Mouse (Mus musculus) MEL (cell line): Measurements from ENCODE around the gene Grk3. TPM values are rescaled to one million over a fixed set of nuclear protein-coding genes. Genes with fewer than 3 reads are reported as not detected.

Experiments used
- DNase-seq: peaks from one replicate; pipeline ENCODE4 v3.0.0; 2011; ENCODE audit warnings: low read depth, low spot score
- H3K27ac ChIP-seq: 2 replicates; pipeline ENCODE4 v1.5.1; 2012; ENCODE audit warnings: low read depth, mild to moderate bottlenecking, control low read depth, low read length, moderate library complexity; ENCODE audit not compliant: control insufficient read depth
- H3K27me3 ChIP-seq, 2 experiments: fragments of 150-350 bp in 1 of 2; sonication (generic) in 1 of 2; 2 replicates each; pipeline ENCODE4 v1.6.1; 2012; ENCODE audit warnings: low read length in 2 of 2, mild to moderate bottlenecking in 2 of 2, improper control_type of control experiment in 1 of 2, moderate library complexity in 1 of 2; ENCODE audit not compliant: insufficient read depth in 2 of 2, control insufficient read depth in 1 of 2
- H3K36me3 ChIP-seq, 2 experiments: 2 replicates each; pipeline ENCODE4 v1.6.1; 2012 to 2014; ENCODE audit warnings: low read length in 2 of 2, improper control_type of control experiment in 1 of 2, inconsistent platforms in 1 of 2, mild to moderate bottlenecking in 1 of 2; ENCODE audit not compliant: insufficient read depth in 2 of 2, control insufficient read depth in 1 of 2
- H3K4me1 ChIP-seq, 2 experiments: fragments of 150-350 bp in 1 of 2; sonication (generic) in 1 of 2; 2 replicates each; pipeline ENCODE4 v1.6.1; 2012; ENCODE audit warnings: low read length in 2 of 2, improper control_type of control experiment in 1 of 2, mild to moderate bottlenecking in 1 of 2; ENCODE audit not compliant: insufficient read depth in 2 of 2, control insufficient read depth in 1 of 2
- H3K4me3 ChIP-seq, 2 experiments: fragments of 150-350 bp in 1 of 2; sonication (generic) in 1 of 2; 2 replicates each; pipeline ENCODE4 v1.5.1; 2012; ENCODE audit warnings: low read depth in 2 of 2, low read length in 2 of 2, mild to moderate bottlenecking in 2 of 2, moderate library complexity in 2 of 2, control low read depth in 1 of 2, improper control_type of control experiment in 1 of 2; ENCODE audit not compliant: control insufficient read depth in 1 of 2, insufficient read depth in 1 of 2
- H3K79me2 ChIP-seq: 2 replicates; pipeline ENCODE4 v1.6.1; 2012; ENCODE audit warnings: mild to moderate bottlenecking, low read length, moderate library complexity; ENCODE audit not compliant: control insufficient read depth, poor library complexity, insufficient read depth
- H3K9ac ChIP-seq: 2 replicates; pipeline ENCODE4 v1.6.1; 2012; ENCODE audit warnings: low read depth, mild to moderate bottlenecking, control low read depth, low read length, moderate library complexity; ENCODE audit not compliant: control insufficient read depth, poor library complexity, severe bottlenecking
- H3K9me3 ChIP-seq: fragments of 150-350 bp; sonication (generic); replicated peaks from 2 replicates; pipeline ENCODE4 v1.6.1; 2012; ENCODE audit warnings: mild to moderate bottlenecking, low read length, improper control_type of control experiment, moderate library complexity; ENCODE audit not compliant: insufficient read depth
- CTCF ChIP-seq, 3 experiments: IDR thresholded peaks in 2 of 3; conservative IDR thresholded peaks in 1 of 3; 2 replicates each; pipeline ENCODE4 v1.5.1; 2011 to 2012; ENCODE audit warnings: low read length in 3 of 3, low read depth in 2 of 3, mild to moderate bottlenecking in 2 of 3, improper control_type of control experiment in 1 of 3, inconsistent platforms in 1 of 3, mixed read lengths in 1 of 3, moderate library complexity in 1 of 3; ENCODE audit not compliant: control insufficient read depth in 1 of 3, insufficient read depth in 1 of 3, poor library complexity in 1 of 3, severe bottlenecking in 1 of 3
- E2F4 ChIP-seq: IDR thresholded peaks from 2 replicates; pipeline ENCODE4 v1.6.1; 2011; ENCODE audit warnings: low read depth, low read length, improper control_type of control experiment, borderline replicate concordance
- ELF1 ChIP-seq: IDR thresholded peaks from 2 replicates; pipeline ENCODE4 v1.6.1; 2014; ENCODE audit warnings: low read depth, mild to moderate bottlenecking, inconsistent platforms, low read length, improper control_type of control experiment, moderate library complexity
- ETS1 ChIP-seq: IDR thresholded peaks from 2 replicates; pipeline ENCODE4 v1.6.1; 2012; ENCODE audit warnings: low read depth, mild to moderate bottlenecking, inconsistent platforms, low read length, improper control_type of control experiment, moderate library complexity
- GATA1 ChIP-seq: IDR thresholded peaks from 2 replicates; pipeline ENCODE4 v1.6.1; 2011; ENCODE audit warnings: low read depth, low read length, improper control_type of control experiment
- HCFC1 ChIP-seq: IDR thresholded peaks from 2 replicates; pipeline ENCODE4 v1.6.1; 2012; ENCODE audit warnings: low read depth, mild to moderate bottlenecking, inconsistent platforms, low read length, improper control_type of control experiment, moderate library complexity
- JUND ChIP-seq: IDR thresholded peaks from 2 replicates; pipeline ENCODE4 v1.6.1; 2011; ENCODE audit warnings: low read depth, mild to moderate bottlenecking, improper control_type of control experiment, low read length
- MAFK ChIP-seq: IDR thresholded peaks from 2 replicates; pipeline ENCODE4 v1.6.1; 2011; ENCODE audit warnings: low read depth, mild to moderate bottlenecking, low read length, improper control_type of control experiment, borderline replicate concordance
- MEF2A ChIP-seq: IDR thresholded peaks from 2 replicates; pipeline ENCODE4 v1.6.1; 2014; ENCODE audit warnings: low read depth, mild to moderate bottlenecking, inconsistent platforms, low read length, improper control_type of control experiment; ENCODE audit not compliant: poor library complexity, insufficient replicate concordance, severe bottlenecking; ENCODE audit errors: extremely low read depth
- MYB ChIP-seq: IDR thresholded peaks from 2 replicates; pipeline ENCODE4 v1.6.1; 2011; ENCODE audit warnings: mild to moderate bottlenecking, low read depth, low read length, improper control_type of control experiment
- MYC ChIP-seq: IDR thresholded peaks from 2 replicates; pipeline ENCODE4 v1.6.1; 2011; ENCODE audit warnings: low read depth, mild to moderate bottlenecking, low read length, improper control_type of control experiment, moderate library complexity
- POLR2A ChIP-seq, 2 experiments: IDR thresholded peaks; 2 replicates each; pipeline ENCODE4 v1.6.1; 2011 to 2012; ENCODE audit warnings: low read length in 2 of 2, mild to moderate bottlenecking in 2 of 2, control low read depth in 1 of 2, improper control_type of control experiment in 1 of 2, low read depth in 1 of 2, moderate library complexity in 1 of 2; ENCODE audit not compliant: control insufficient read depth in 1 of 2, insufficient read depth in 1 of 2, poor library complexity in 1 of 2
- RAD21 ChIP-seq: IDR thresholded peaks from 2 replicates; pipeline ENCODE4 v1.6.1; 2011; ENCODE audit warnings: mild to moderate bottlenecking, low read depth, low read length, improper control_type of control experiment
- RCOR1 ChIP-seq: IDR thresholded peaks from 2 replicates; pipeline ENCODE4 v1.6.1; 2012; ENCODE audit warnings: low read depth, mild to moderate bottlenecking, inconsistent platforms, low read length, improper control_type of control experiment
- SIN3A ChIP-seq: IDR thresholded peaks from 2 replicates; pipeline ENCODE4 v1.6.1; 2012; ENCODE audit warnings: low read length, improper control_type of control experiment, inconsistent platforms
- SMC3 ChIP-seq: IDR thresholded peaks from 2 replicates; pipeline ENCODE4 v1.6.1; 2011; ENCODE audit warnings: low read depth, low read length, improper control_type of control experiment
- TBP ChIP-seq: IDR thresholded peaks from 2 replicates; pipeline ENCODE4 v1.8.0; 2011; ENCODE audit warnings: low read depth, low read length, improper control_type of control experiment
- UBTF ChIP-seq: IDR thresholded peaks from 2 replicates; pipeline ENCODE4 v1.6.1; 2012; ENCODE audit warnings: low read depth, mild to moderate bottlenecking, inconsistent platforms, low read length, improper control_type of control experiment, moderate library complexity, borderline replicate concordance; ENCODE audit not compliant: insufficient read depth
- USF1 ChIP-seq: IDR thresholded peaks from 2 replicates; pipeline ENCODE4 v1.6.1; 2014; ENCODE audit warnings: low read depth, mild to moderate bottlenecking, inconsistent platforms, low read length, improper control_type of control experiment, moderate library complexity
- ZNF384 ChIP-seq: IDR thresholded peaks from 2 replicates; pipeline ENCODE4 v1.6.1; 2012; ENCODE audit warnings: low read depth, mild to moderate bottlenecking, inconsistent platforms, low read length, improper control_type of control experiment
- polyA plus RNA-seq, 2 experiments: library from polyadenylated mRNA; stranded (reverse) in 1 of 2; unstranded in 1 of 2; fragments of >175 nt in 1 of 2; fragments of >200 nt in 1 of 2; gene quantifications; 2 replicates each; pipeline versions ENCODE4 v1.2.1 to v1.2.4; 2012; ENCODE audit warnings: low replicate concordance in 2 of 2, low read depth in 1 of 2; ENCODE audit not compliant: insufficient read length in 2 of 2, insufficient read depth in 1 of 2, missing spikeins in 1 of 2
- total RNA-seq: library from RNA; depleted of rRNA; stranded (reverse); fragments of 300-350 nt; gene quantifications from 2 replicates; pipeline ENCODE4 v1.2.3, GENCODE M21; 2012

Grk3 gene
- total and polyA plus RNA-seq, 3 experiments: not detected

DNA sequence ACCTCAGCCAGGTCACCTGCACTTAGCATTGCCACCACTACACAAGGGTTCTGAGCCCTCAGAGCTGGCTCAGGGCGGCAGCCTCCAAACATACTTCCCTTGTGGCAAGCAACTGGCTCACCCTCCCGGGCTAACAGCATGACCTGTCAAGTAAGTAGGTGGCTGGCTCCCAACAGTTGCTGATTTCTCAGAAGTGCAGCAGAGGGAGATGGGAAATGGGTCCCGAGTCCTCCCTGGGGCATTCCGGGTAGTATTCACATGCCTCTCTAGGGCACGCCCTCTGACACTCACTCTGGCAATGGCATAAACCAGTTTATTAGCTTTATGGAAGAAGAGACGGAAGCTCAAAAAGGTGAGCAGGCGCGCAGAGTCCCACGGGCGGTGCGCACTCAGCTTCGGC is 74.6 kb downstream of the Grk3 start:
- no peak for DNase-seq
- no peak overlapping the region for H3K4me3 ChIP-seq
- H3K27ac ChIP-seq: no peak overlapping the region
- no peaks in the 10 kb centered on the region for H3K4me1 ChIP-seq
- H3K36me3 ChIP-seq: no peaks in the 10 kb centered on the region
- H3K9ac ChIP-seq: no peak overlapping the region
- no peaks in the 10 kb centered on the region for H3K79me2 ChIP-seq
- no peaks in the 10 kb centered on the region for H3K9me3 ChIP-seq
- no peak for TF ChIP-seq POLR2A (IDR thresholded peaks at IDR 0.05; ENCODE audit: control insufficient read depth in 1 of 2, insufficient read depth in 1 of 2, low read depth in 1 of 2, low read length in 2 of 2, poor library complexity in 1 of 2)
- TF ChIP-seq SIN3A: no peak
- no peaks in the 10 kb centered on the region for H3K27me3 ChIP-seq

DNA sequence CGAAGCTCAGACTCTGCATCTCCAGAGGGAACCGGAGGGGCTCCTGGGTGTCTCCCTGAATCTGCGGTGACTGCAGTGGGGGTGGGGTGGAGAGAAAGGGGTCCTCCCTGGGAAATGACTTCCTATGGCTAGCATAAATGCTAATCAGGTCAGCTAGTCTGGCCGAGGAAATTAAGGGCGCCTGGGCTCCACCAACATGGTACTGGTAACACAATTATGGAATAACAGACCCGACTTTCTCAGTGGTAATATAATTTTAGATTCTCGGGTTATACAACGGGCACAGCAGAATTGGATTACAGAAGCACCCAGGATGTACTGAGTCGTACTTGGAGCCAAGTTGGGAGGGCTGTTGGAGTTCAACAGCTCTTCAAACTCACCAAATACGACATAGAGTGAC is 79.0 kb downstream of the Grk3 start:
- Histone ChIP-seq H3K9me3 (no peaks in the 10 kb centered on the region), H3K27me3 (no peaks in the 10 kb centered on the region), H3K4me3 (no peak overlapping the region), H3K9ac (no peak overlapping the region)
- DNase-seq: no peak
- no peak for TF ChIP-seq ETS1
- TF ChIP-seq, all 39 proteins: peak for 0
- Histone ChIP-seq H3K27ac (no peak overlapping the region), H3K36me3 (no peaks in the 10 kb centered on the region), H3K79me2 (no peaks in the 10 kb centered on the region), H3K4me1 (no peaks in the 10 kb centered on the region)

DNA sequence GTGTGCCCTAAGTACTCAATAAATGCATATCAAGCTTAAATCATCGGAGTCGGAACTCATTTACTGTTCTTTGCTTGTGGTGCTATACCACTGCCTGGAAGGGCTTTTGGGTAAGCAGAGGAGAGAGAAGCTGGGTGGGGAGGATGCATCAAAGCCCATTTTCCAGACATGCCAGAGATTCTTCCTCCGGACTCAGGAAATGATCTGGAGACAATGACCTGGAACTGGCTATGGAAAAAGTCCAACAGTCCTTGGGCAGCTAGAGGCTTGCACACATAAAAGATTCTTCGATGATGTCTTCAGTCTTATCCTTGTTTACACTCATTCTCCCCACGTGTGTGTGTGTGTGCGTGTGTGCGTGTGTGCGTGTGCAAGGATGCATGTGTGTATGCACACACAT is 80.2 kb downstream of the Grk3 start:
- no peaks in the 10 kb centered on the region for H3K4me1 ChIP-seq
- no peaks in the 10 kb centered on the region for H3K79me2 ChIP-seq
- no peak for TF ChIP-seq RCOR1
- no peak for TF ChIP-seq MYC
- TF ChIP-seq ETS1: no peak
- TF ChIP-seq TBP: no peak
- TF ChIP-seq ELF1: no peak
- no peak for TF ChIP-seq SMC3
- no peak for TF ChIP-seq JUND
- no peak for TF ChIP-seq MYB
- TF ChIP-seq GATA1: no peak
- TF ChIP-seq UBTF: no peak
- no peak for TF ChIP-seq MAFK
- no peak for TF ChIP-seq CTCF (IDR thresholded peaks at IDR 0.05 in 2 of 3, conservative IDR thresholded peaks at IDR 0.05 in 1 of 3; ENCODE audit: control insufficient read depth in 1 of 3, insufficient read depth in 1 of 3, low read depth in 2 of 3, low read length in 3 of 3, poor library complexity in 1 of 3, severe bottlenecking in 1 of 3)
- no peak for TF ChIP-seq E2F4
- TF ChIP-seq MEF2A: no peak
- no peak for TF ChIP-seq SIN3A
- TF ChIP-seq HCFC1: no peak
- TF ChIP-seq ZNF384: no peak
- TF ChIP-seq RAD21: no peak
- no peak for TF ChIP-seq USF1
- no peaks in the 10 kb centered on the region for H3K9me3 ChIP-seq
- no peak overlapping the region for H3K9ac ChIP-seq
- H3K36me3 ChIP-seq: no peaks in the 10 kb centered on the region
- DNase-seq: no peak
- H3K4me3 ChIP-seq: no peak overlapping the region
- H3K27ac ChIP-seq: no peak overlapping the region
- H3K27me3 ChIP-seq: no peaks in the 10 kb centered on the region
